Mouse (Mus musculus) ES-E14 (cell line): ENCODE results near the gene Mydgf.

Source experiments
- CHD2 ChIP-seq: IDR thresholded peaks from 2 replicates; pipeline ENCODE4 v1.6.1; 2014; ENCODE audit warnings: mild to moderate bottlenecking, low read depth, low read length, inconsistent platforms
- HCFC1 ChIP-seq: IDR thresholded peaks from 2 replicates; pipeline ENCODE4 v1.6.1; 2012; ENCODE audit warnings: low read length, inconsistent platforms, borderline replicate concordance; ENCODE audit not compliant: insufficient read depth
- ZC3H11A ChIP-seq: IDR thresholded peaks from 2 replicates; pipeline ENCODE4 v1.6.1; 2012; ENCODE audit warnings: low read depth, mild to moderate bottlenecking, inconsistent platforms, low read length, borderline replicate concordance
- ZNF384 ChIP-seq: IDR thresholded peaks from 2 replicates; pipeline ENCODE4 v1.6.1; 2012; ENCODE audit warnings: low read depth, low read length, inconsistent platforms

- TF ChIP-seq CHD2 (no peak), ZC3H11A (no peak), HCFC1 (no peak), ZNF384 (no peak)
Observed at GRCm38 (mm10) chr17:56139858-56140595, 43.7 kb downstream of the Mydgf start, which contains the start of gene Sema6b.
